Mouse (Mus musculus): ENCODE results near the gene Armh3. TPM values are rescaled to one million over a fixed set of nuclear protein-coding genes. Genes with fewer than 3 reads are reported as not detected.

The Armh3 gene
- polyA plus RNA-seq, 1 experiment from 2014 or later = 24.7 TPM

DNA sequence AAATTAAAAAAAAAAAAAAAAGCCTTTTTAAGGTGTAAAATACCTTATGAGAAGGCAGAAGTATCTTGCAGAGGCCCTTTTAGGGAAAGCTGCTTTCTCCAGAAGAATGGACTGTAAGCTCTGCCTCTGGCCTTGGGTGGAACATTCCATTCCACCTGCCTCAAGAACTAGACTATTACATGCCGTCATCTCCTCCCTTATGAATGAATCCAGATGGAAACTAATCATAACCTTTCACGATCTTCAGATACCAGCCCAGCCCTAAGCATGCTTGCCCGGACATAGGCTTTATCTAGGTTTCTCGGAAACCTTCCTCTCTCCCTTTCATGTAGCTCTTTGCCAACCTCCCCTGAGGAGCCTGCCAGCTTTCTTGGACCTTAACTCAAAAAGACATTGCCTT lies 210.0 kb downstream of the Armh3 start:
- peaks cover 6% of the 10 kb centered on the region for H3K4me1 ChIP-seq
- no peaks in the 10 kb centered on the region for H3K36me3 ChIP-seq
- H3K4me3 ChIP-seq = no peak overlapping the region
- ATAC-seq (replicated peaks) = no peak
- no peak overlapping the region for H3K4me2 ChIP-seq (replicated peaks)
- H3K9ac ChIP-seq (replicated peaks) = no peak overlapping the region
- no peaks in the 10 kb centered on the region for H3K9me3 ChIP-seq
- H3K27ac ChIP-seq (replicated peaks) = no peak overlapping the region
- no peaks in the 10 kb centered on the region for H3K27me3 ChIP-seq
- WGBS = 89% methylated on average over 4 of the region's 4 CpGs

GRCm38 (mm10) chr19:45787450-45787849 lies 210.8 kb downstream of the Armh3 start:
- no peak overlapping the region for H3K4me3 ChIP-seq
- H3K27me3 ChIP-seq = no peaks in the 10 kb centered on the region
- H3K9ac ChIP-seq (replicated peaks) = no peak overlapping the region
- no peaks in the 10 kb centered on the region for H3K36me3 ChIP-seq
- 59% methylated on average over 3 of the region's 3 CpGs for WGBS
- H3K27ac ChIP-seq (replicated peaks) = no peak overlapping the region
- H3K9me3 ChIP-seq = no peaks in the 10 kb centered on the region
- ATAC-seq (replicated peaks) = no peak
- H3K4me2 ChIP-seq (replicated peaks) = no peak overlapping the region
- peaks cover 6% of the 10 kb centered on the region for H3K4me1 ChIP-seq

- WGBS = 67% methylated on average over 3 of the region's 3 CpGs
- no peak overlapping the region for H3K4me3 ChIP-seq
- ATAC-seq (replicated peaks) = no peak
Observed at GRCm38 (mm10) chr19:45785470-45785869, 212.8 kb downstream of the Armh3 start.

DNA sequence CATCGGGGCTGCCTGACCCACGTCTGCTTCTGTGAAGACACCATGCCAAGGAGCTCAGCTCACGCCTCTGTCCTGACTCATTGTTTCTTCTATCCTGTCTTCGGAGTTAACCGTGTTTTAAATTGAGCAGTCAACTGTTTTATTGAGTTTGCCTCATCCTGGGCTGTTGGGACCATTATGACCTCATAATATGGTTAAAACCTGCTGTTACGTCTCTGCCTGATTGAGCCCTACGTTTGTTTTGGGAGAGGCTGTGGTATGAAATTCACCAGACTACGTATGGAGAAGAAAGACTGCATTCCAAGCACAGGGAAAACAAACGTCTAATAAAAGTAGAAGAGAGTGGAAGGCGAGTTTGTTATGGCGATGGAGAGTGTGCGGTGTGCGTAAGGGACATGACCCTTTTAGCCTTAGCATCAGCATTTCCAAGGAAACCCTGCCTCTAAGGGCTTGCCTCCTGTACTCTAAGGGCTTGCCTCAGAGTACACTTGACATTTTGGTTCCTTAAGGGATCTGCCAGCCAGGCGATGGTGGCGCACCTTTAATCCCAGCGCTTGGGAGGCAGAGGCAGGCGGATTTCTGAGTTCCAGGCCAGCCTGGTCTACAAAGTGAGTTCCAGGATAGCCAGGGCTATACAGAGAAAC lies 214.2 kb downstream of the Armh3 start:
- Histone ChIP-seq H3K4me2 (replicated peaks) (peak overlapping the region; percentile 55), H3K4me1 (peaks cover 38% of the 10 kb centered on the region), H3K9ac (replicated peaks) (peak overlapping the region; percentile 40), H3K36me3 (peaks cover 5% of the 10 kb centered on the region; the same call in 1 of the 2 replicates), H3K27me3 (no peaks in the 10 kb centered on the region), H3K4me3 (peak overlapping the region; percentile 67), H3K27ac (replicated peaks) (peak overlapping the region; percentile 36), H3K9me3 (no peaks in the 10 kb centered on the region)
- 34% methylated on average over 17 of the region's 17 CpGs for WGBS
- ATAC-seq (replicated peaks) = no peak

More at GRCm38 (mm10) chr19:45785470-45785869, 212.8 kb downstream of the Armh3 start:
- Histone ChIP-seq H3K27me3 (no peaks in the 10 kb centered on the region), H3K9ac (replicated peaks) (no peak overlapping the region), H3K36me3 (no peaks in the 10 kb centered on the region), H3K4me1 (peaks cover 24% of the 10 kb centered on the region), H3K4me2 (replicated peaks) (no peak overlapping the region), H3K27ac (replicated peaks) (no peak overlapping the region), H3K9me3 (no peaks in the 10 kb centered on the region)

DNA sequence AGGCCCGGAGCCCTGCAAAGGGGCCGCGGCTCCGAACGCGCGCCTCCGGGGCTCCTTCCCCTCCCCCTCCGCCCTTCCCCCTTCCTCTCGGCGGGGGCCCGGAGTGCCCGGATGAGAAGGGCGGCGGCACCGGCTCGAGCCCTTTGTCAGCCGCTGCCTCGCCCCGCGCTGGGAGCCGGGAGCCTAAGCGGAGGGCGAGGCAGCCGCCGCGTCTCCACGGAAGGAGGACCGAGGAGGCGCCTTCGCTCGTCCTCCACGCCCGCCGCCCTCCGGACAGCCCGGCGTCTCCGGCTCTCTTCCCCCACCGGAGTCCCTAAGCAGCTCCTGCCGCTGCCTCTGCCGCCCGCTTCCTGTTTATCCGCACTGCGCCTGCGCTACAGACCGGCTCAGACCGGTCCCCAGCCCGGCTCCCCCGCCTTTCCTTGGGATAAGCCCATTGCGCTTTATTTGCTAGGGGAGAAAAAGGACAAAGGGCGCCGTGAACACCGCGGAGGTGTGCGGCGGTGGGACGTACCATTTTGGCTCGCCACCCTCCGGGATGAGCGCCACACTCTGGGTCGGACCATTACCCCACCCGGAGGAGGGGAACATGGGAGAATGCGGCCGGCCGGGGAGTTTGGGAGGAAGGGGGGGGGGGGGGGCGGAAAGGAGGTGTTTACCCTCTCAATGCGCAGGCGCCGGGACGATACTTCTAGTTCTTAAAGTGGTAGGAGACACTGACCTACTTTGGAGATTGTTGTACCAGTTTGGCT lies 214.9 kb downstream of the Armh3 start, which contains the start of gene Mgea5:
Gene Mgea5, minus strand, starts transcription at position 657 of the 752 bp plus-strand sequence.
- H3K4me3 ChIP-seq = peak within 1 kb of the TSS; percentile 67
- H3K27ac ChIP-seq (replicated peaks) = peak within 1 kb of the TSS; percentile 98
- no peaks in the 10 kb centered on the region for H3K9me3 ChIP-seq
- peaks cover 43% of the 10 kb centered on the region for H3K4me1 ChIP-seq
- H3K4me2 ChIP-seq (replicated peaks) = peak within 1 kb of the TSS; percentile 69
- H3K27me3 ChIP-seq = no peaks in the 10 kb centered on the region
- WGBS = under 1% methylated on average over 70 of the region's 71 CpGs
- peak within 1 kb of the TSS; percentile 88 for H3K9ac ChIP-seq (replicated peaks)
- peaks cover 11% of the 10 kb centered on the region for H3K36me3 ChIP-seq
- peak; percentile 97 for ATAC-seq (replicated peaks)

DNA sequence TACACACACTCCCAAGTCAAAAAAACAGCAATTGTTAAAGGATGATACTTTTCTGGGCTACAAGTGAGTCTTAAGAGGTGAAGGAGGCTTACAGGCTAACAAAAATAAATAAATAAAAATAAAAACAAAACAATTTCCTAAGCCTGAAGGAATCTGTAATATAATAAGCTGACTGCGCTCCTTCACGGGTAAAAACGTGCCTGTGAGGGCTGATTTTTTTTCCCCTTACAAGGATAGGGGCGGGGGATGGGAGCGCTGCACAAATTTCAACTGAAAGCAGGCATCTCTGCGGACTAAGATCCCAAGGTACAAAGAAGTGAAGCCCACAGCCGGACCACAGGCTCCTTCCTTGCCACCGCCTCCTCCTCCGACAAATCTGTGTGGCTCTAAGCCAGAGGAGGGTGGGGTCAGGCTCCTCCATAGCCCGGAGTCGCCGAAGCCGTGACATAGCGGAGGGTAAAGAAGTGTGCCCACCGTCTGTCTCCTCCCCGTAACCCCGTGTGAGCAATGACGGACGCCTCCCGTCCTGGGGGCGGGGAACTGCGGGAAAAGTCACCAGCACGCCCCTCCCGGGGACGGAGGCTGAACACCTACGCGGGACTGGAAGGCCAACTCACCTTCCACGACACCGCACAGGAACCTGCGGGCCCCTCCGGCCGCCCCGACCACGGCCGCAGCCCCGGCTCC lies 215.8 kb downstream of the Armh3 start:
- Histone ChIP-seq H3K9ac (replicated peaks) (peak overlapping the region; percentile 88), H3K4me1 (peaks cover 43% of the 10 kb centered on the region), H3K36me3 (peaks cover 20% of the 10 kb centered on the region), H3K27me3 (no peaks in the 10 kb centered on the region), H3K4me2 (replicated peaks) (peak overlapping the region; percentile 69), H3K9me3 (no peaks in the 10 kb centered on the region), H3K4me3 (peak overlapping the region; percentile 67), H3K27ac (replicated peaks) (peak overlapping the region; percentile 98)
- ATAC-seq (replicated peaks) = peak; percentile 26
- under 1% methylated on average over 36 of the region's 36 CpGs for WGBS

DNA sequence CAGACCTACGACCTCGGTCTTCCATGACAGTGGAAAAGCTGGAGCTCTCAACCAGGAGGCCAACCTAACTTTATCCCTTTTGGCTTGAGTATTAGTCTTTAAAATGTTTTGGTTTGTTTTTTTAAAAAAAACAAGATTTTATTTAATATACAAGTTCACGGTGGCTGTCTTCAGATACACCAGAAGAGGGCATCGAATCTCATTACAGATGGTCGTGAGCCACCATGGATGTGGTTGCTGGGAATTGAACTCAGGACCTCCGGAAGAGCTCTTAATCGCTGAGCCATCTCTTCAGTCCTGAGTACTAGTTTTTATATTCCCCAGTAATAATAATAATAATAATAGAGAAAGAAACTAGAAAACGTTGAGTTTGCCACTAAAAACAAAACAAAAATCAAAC lies 216.6 kb downstream of the Armh3 start:
- WGBS = 53% methylated on average over 8 of the region's 8 CpGs
- Histone ChIP-seq H3K4me1 (peaks cover 43% of the 10 kb centered on the region), H3K4me2 (replicated peaks) (peak overlapping the region; percentile 69), H3K4me3 (peak overlapping the region; percentile 67), H3K27ac (replicated peaks) (no peak overlapping the region), H3K36me3 (peaks cover 27% of the 10 kb centered on the region), H3K27me3 (no peaks in the 10 kb centered on the region), H3K9ac (replicated peaks) (peak overlapping the region; percentile 88; the same call in 1 of the 2 replicates), H3K9me3 (no peaks in the 10 kb centered on the region)
- ATAC-seq (replicated peaks) = no peak

DNA sequence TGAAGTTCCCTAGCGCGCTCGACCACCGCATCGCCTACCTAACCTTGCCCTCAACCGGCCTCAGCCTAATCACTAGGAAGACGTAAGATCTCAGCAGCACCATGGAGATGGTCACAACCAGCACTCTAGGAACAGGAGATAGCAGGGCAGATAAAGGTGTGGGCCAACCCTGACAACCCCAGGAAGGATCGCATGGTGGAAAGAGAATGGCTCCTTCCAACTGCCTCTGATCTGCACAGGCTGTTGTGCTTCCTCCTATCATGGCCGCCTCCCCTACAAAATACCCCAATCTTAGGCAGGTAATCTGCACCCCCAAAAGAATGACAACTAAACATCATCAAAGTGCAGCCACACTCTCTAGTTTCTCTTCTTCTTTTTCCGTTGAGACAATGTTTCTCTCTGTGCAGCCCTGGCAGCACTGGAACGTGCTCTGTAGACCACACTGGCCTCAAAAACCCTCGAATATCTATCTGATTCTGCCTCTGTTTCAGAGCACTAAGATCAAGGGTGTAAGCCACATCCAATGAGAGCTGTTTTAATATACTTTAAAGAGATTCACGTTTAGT lies 217.9 kb downstream of the Armh3 start:
- Histone ChIP-seq H3K4me2 (replicated peaks) (peak overlapping the region; percentile 69), H3K4me1 (peaks cover 43% of the 10 kb centered on the region), H3K4me3 (peak overlapping the region; percentile 67; the same call in 1 of the 2 replicates), H3K9me3 (no peaks in the 10 kb centered on the region), H3K27me3 (no peaks in the 10 kb centered on the region), H3K9ac (replicated peaks) (no peak overlapping the region), H3K36me3 (peaks cover 38% of the 10 kb centered on the region), H3K27ac (replicated peaks) (no peak overlapping the region)
- ATAC-seq (replicated peaks) = no peak
- WGBS = 90% methylated on average over 13 of the region's 13 CpGs

DNA sequence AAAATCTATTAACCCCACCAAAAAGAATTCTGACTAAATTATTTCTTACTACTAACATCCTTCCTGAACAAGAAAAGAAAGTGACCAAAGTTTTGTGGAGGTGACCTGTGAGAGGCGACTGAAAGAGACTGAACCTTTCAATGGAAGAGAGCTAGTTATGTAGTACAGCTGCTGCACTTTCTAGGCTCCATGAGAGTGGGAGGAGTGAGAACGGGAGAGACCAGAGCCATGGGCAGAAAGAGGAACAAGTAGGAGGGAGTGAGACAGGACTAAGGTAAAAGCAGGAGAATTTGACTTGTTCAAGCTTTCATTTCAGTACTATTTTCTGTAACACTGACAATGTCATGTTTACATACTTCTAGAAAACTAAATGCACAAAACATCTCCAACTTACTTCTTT lies 222.8 kb downstream of the Armh3 start:
- H3K36me3 ChIP-seq = peaks cover 87% of the 10 kb centered on the region

DNA sequence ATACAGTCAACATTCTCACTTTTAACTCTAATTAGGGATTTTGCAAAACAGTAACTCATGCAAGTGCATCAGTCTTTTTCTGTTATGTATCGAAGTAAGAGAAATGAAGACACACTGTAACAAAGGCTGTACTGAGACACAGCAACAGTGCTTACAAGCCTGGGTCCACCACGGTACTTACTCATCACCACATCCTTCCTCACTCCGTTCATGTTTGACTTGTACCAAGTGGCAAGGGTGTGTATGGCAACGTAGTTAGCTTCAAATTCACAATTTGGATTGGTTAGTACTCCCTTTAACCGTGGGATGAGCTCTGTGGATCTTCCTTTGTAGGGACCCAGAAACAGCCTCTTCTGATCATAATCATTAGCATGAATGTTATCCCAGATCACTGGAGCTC lies 226.8 kb downstream of the Armh3 start:
- no peak overlapping the region for H3K4me3 ChIP-seq
- 93% methylated on average over 5 of the region's 5 CpGs for WGBS
- H3K9ac ChIP-seq (replicated peaks) = no peak overlapping the region
- H3K36me3 ChIP-seq = peaks cover 96% of the 10 kb centered on the region
- ATAC-seq (replicated peaks) = no peak
- H3K9me3 ChIP-seq = no peaks in the 10 kb centered on the region
- no peak overlapping the region for H3K4me2 ChIP-seq (replicated peaks)
- H3K27ac ChIP-seq (replicated peaks) = no peak overlapping the region
- H3K4me1 ChIP-seq = no peaks in the 10 kb centered on the region
- H3K27me3 ChIP-seq = no peaks in the 10 kb centered on the region

More for the DNA sequence above, 222.8 kb downstream of the Armh3 start:
- Histone ChIP-seq H3K4me2 (replicated peaks) (no peak overlapping the region), H3K4me1 (peaks cover 19% of the 10 kb centered on the region), H3K27ac (replicated peaks) (no peak overlapping the region), H3K27me3 (no peaks in the 10 kb centered on the region), H3K4me3 (no peak overlapping the region), H3K9me3 (no peaks in the 10 kb centered on the region), H3K9ac (replicated peaks) (no peak overlapping the region)
- WGBS = 84% methylated on average over 2 of the region's 2 CpGs
- ATAC-seq (replicated peaks) = no peak

Measured in forebrain, embryonic 15.5 days (tissue).